Mouse (Mus musculus) embryonic facial prominence, embryonic 14.5 days (tissue): ENCODE data around the gene Sulf2. TPM values are rescaled to one million over a fixed set of nuclear protein-coding genes. Genes with fewer than 3 reads are reported as not detected.
"Not testable (repeated sequence)": the region's sequence is repeated elsewhere in the genome, so short reads cannot be mapped to it uniquely, and the experiment has no call there.

Experiments used
- ATAC-seq: fragments of 200-750 bp; cut with Nextera tagmentation; 2 replicates; pipeline ENCODE4 v1.8.0; 2017; ENCODE audit warnings: low read depth, moderate number of reproducible peaks, moderate TSS enrichment
- DNase-seq: peaks from one replicate; pipeline ENCODE4 v3.0.0-alpha.2; 2015; ENCODE audit warnings: low spot score
- H3K27ac ChIP-seq: fragments of 300-500 bp; sonication (generic); replicated peaks from 2 replicates; pipeline ENCODE4 v1.5.1; 2014; ENCODE audit warnings: low read depth, mild to moderate bottlenecking, low read length, moderate library complexity
- H3K27me3 ChIP-seq: fragments of 300-500 bp; sonication (generic); replicated peaks from 2 replicates; pipeline ENCODE4 v1.6.1; 2014; ENCODE audit warnings: low read length; ENCODE audit not compliant: control insufficient read depth, insufficient read depth
- H3K36me3 ChIP-seq: fragments of 300-500 bp; sonication (generic); 2 replicates; pipeline ENCODE4 v1.6.1; 2014; ENCODE audit warnings: low read length, mixed read lengths; ENCODE audit not compliant: control insufficient read depth, insufficient read depth
- H3K4me1 ChIP-seq: fragments of 300-500 bp; sonication (generic); 2 replicates; pipeline ENCODE4 v1.6.1; 2014; ENCODE audit warnings: antibody characterized with exemption, low read length; ENCODE audit not compliant: control insufficient read depth, insufficient read depth
- H3K4me2 ChIP-seq: fragments of 300-500 bp; sonication (generic); 2 replicates; pipeline ENCODE4 v1.6.1; 2014; ENCODE audit warnings: low read depth, mild to moderate bottlenecking, low read length, moderate library complexity, mixed read lengths
- H3K4me3 ChIP-seq: fragments of 300-500 bp; sonication (generic); 2 replicates; pipeline ENCODE4 v1.5.1; 2014; ENCODE audit warnings: low read depth, mild to moderate bottlenecking, low read length
- H3K9ac ChIP-seq: fragments of 300-500 bp; sonication (generic); 2 replicates; pipeline ENCODE4 v1.6.1; 2014; ENCODE audit warnings: low read depth, mild to moderate bottlenecking, low read length, moderate library complexity, mixed read lengths
- H3K9me3 ChIP-seq: fragments of 300-500 bp; sonication (generic); 2 replicates; pipeline ENCODE4 v1.6.1; 2016; ENCODE audit warnings: low read length; ENCODE audit not compliant: control insufficient read depth
- WGBS: fragments of 180-500 bp; shearing (Covaris S2); extraction: QIAGEN DNeasy Blood & Tissue Kit; methylation state at CpG from one replicate; pipeline ENCODE4 v1.1.7; 2014; 5-methylcytosine and 5-hydroxymethylcytosine counted together
- polyA plus RNA-seq: library from polyadenylated mRNA; unstranded; fragments of >200 nt; fragmentation: Nextera tagmentation; extraction: Ambion mirVana; gene quantifications from 2 replicates; pipeline ENCODE4 v1.2.1, GENCODE M21; 2014

Gene Sulf2
- polyA plus RNA-seq, 1 experiment from 2014 or later, result 139 TPM

- Histone ChIP-seq H3K36me3 (peaks cover 71% of the 10 kb centered on the region), H3K27me3 (no peaks in the 10 kb centered on the region), H3K4me2 (no peak overlapping the region), H3K9ac (no peak overlapping the region), H3K4me1 (no peaks in the 10 kb centered on the region), H3K4me3 (no peak overlapping the region), H3K27ac (no peak overlapping the region), H3K9me3 (no peaks in the 10 kb centered on the region)
- WGBS, result 89% methylated on average over 9 of the region's 9 CpGs
- ATAC-seq, result no peak
- DNase-seq, result no peak
Observed at GRCm38 (mm10) chr2:166088991-166089390, 66.5 kb downstream of the Sulf2 start.

DNA sequence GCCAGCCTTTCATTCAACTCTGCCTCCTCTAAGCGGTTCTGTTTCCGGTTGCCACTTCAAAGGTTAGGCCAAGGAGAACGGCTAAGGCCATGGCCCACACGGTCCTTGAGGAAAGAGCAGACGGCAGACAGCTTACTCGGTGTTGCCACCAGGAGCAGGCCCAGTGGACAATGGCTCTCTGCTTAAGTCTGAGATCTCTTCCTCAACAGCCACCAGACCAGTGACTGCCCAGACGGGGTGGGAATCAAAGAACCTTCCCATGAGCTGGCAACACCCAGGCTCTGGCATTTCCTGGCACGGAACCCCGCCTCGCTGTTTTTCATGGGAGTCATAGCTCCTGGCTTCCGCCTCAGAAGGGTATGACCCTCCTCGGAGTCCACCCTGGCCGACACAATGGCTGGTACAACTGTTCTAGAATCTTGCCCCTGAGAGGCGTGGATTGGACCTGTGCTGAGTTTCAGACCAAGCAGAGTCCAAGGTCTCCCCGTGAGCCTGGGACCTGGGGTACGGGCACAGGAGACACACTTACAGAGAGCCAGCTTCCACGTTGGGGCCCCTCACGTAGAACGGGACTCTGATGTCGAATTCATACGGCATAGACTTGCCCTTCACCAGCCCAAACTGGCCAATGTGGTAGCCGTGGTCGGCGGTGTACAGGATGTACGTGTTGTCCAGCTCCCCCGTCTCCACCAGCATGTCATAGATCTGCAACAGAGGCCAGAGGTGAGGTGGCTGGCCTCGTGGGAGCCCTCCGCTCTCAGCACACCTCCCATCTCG, 68.8 kb downstream of the Sulf2 start:
- WGBS, result 89% methylated on average over 28 of the region's 29 CpGs

GRCm38 (mm10) chr2:166085780-166086179, 69.7 kb downstream of the Sulf2 start:
- WGBS, result 88% methylated on average over 10 of the region's 10 CpGs
- peaks cover 67% of the 10 kb centered on the region for H3K36me3 ChIP-seq

More for the DNA sequence above, 68.8 kb downstream of the Sulf2 start:
- Histone ChIP-seq H3K27me3 (no peaks in the 10 kb centered on the region), H3K9me3 (no peaks in the 10 kb centered on the region), H3K36me3 (peaks cover 69% of the 10 kb centered on the region), H3K4me1 (no peaks in the 10 kb centered on the region), H3K4me3 (no peak overlapping the region), H3K4me2 (no peak overlapping the region), H3K27ac (no peak overlapping the region), H3K9ac (no peak overlapping the region)
- ATAC-seq (no peak), DNase-seq (no peak)

DNA sequence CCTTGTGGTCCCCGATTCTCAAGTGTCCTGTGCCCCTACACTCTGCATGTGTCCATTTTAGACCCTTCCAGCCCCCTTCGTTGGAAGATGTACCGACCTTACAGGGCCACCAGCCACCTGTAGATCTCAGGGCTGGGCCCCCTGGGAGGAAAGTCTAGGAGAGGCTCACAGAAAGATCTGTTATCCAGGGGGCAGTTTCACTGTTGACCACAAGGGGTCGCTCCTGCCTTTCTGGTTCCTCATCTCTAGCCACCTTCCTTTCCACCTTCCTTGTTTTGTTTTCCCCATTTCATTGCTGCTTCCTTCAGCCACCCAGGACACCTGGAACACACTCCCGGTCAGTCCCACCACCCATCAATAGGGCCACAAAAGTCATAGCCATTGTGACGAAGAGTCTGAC, 70.5 kb downstream of the Sulf2 start:
- DNase-seq, result peak; percentile 65
- H3K4me1 ChIP-seq, H3K4me3 ChIP-seq, H3K9ac ChIP-seq, H3K9me3 ChIP-seq, H3K27ac ChIP-seq, H3K4me2 ChIP-seq, ATAC-seq, H3K27me3 ChIP-seq: not testable (repeated sequence)
- WGBS, result 39% methylated on average over 6 of the region's 6 CpGs
- H3K36me3 ChIP-seq, result peaks cover 72% of the 10 kb centered on the region

More at GRCm38 (mm10) chr2:166085780-166086179, 69.7 kb downstream of the Sulf2 start:
- no peak overlapping the region for H3K4me2 ChIP-seq
- no peak for DNase-seq
- ATAC-seq, result no peak
- H3K27ac ChIP-seq, result no peak overlapping the region
- no peaks in the 10 kb centered on the region for H3K27me3 ChIP-seq
- H3K4me1 ChIP-seq, result no peaks in the 10 kb centered on the region
- no peak overlapping the region for H3K4me3 ChIP-seq
- H3K9ac ChIP-seq, result no peak overlapping the region
- no peaks in the 10 kb centered on the region for H3K9me3 ChIP-seq

DNA sequence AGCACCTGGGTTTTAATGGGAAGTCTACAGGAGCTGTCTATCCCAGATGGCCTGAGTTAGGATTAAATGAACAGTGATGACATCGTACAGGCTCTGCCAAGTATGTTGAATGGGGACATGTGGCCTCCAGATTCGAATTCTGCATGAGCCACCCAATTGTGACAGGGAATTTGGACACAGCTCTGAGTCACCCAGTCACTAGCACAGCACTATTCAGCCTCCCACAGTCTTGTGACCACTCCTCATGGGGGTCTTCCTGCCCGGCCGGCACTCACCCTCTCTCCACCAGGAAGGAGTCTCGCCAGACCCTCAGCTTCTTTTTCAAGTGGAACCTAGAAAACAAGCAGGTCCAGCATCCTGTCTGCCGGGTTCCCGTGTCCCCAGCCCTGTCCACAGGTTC, 71.4 kb downstream of the Sulf2 start:
- no peak overlapping the region for H3K9ac ChIP-seq
- 0 out of 2 replicates have a peak, but pooled peaks cover 3% of the 10 kb centered on the region for H3K4me1 ChIP-seq
- H3K4me2 ChIP-seq, result no peak overlapping the region
- no peak overlapping the region for H3K4me3 ChIP-seq
- H3K27ac ChIP-seq, result no peak overlapping the region
- DNase-seq, result no peak
- no peaks in the 10 kb centered on the region for H3K9me3 ChIP-seq
- WGBS, result 78% methylated on average over 7 of the region's 7 CpGs
- ATAC-seq, result no peak
- no peaks in the 10 kb centered on the region for H3K27me3 ChIP-seq
- H3K36me3 ChIP-seq, result peaks cover 77% of the 10 kb centered on the region

GRCm38 (mm10) chr2:166083542-166084031, 71.9 kb downstream of the Sulf2 start:
- Histone ChIP-seq H3K4me2 (no peak overlapping the region), H3K9me3 (no peaks in the 10 kb centered on the region), H3K27ac (no peak overlapping the region), H3K4me1 (0 out of 2 replicates have a peak, but pooled peaks cover 3% of the 10 kb centered on the region), H3K9ac (no peak overlapping the region), H3K4me3 (no peak overlapping the region), H3K36me3 (peaks cover 79% of the 10 kb centered on the region), H3K27me3 (no peaks in the 10 kb centered on the region)
- DNase-seq (peak; percentile 56), ATAC-seq (peak; percentile 42; the same call in 1 of the 2 replicates)
- 63% methylated on average over 9 of the region's 9 CpGs for WGBS

DNA sequence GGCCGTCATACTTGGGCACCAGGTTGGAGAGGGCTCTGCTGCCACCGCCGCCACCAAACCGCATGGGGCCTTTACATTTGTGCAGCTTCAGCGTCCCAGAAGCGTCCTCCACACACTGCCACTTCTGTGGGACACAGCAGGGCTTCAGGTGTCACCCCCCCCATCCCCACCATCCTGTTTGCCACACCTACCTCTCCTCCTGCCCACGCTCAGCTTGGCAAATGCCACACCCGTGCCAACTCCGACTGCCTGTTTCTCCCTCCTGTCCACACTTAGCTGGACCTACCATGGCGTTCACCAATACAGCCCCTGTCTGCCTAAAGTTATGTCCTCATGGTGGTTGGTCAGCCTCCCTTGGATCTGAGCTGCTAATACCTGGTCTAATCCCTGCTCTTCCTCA, 72.8 kb downstream of the Sulf2 start:
- Histone ChIP-seq H3K4me3 (no peak overlapping the region), H3K27me3 (no peaks in the 10 kb centered on the region), H3K4me1 (0 out of 2 replicates have a peak, but pooled peaks cover 3% of the 10 kb centered on the region), H3K9me3 (no peaks in the 10 kb centered on the region), H3K36me3 (peaks cover 79% of the 10 kb centered on the region), H3K4me2 (no peak overlapping the region), H3K9ac (no peak overlapping the region), H3K27ac (no peak overlapping the region)
- DNase-seq, result no peak
- 85% methylated on average over 10 of the region's 10 CpGs for WGBS
- ATAC-seq, result no peak

GRCm38 (mm10) chr2:166082193-166082592, 73.3 kb downstream of the Sulf2 start:
- DNase-seq (peak; percentile 60), ATAC-seq (no peak)
- Histone ChIP-seq H3K4me1 (0 out of 2 replicates have a peak, but pooled peaks cover 3% of the 10 kb centered on the region), H3K27ac (no peak overlapping the region), H3K27me3 (no peaks in the 10 kb centered on the region), H3K9ac (no peak overlapping the region), H3K36me3 (peaks cover 78% of the 10 kb centered on the region), H3K4me3 (no peak overlapping the region), H3K9me3 (no peaks in the 10 kb centered on the region), H3K4me2 (no peak overlapping the region)
- 51% methylated on average over 5 of the region's 5 CpGs for WGBS
